Mouse (Mus musculus): ENCODE measurements around the gene Slc27a1. TPM values are rescaled to one million over a fixed set of nuclear protein-coding genes. Genes with fewer than 3 reads are reported as not detected.

The Slc27a1 gene
- polyA plus RNA-seq, 1 experiment from 2014 or later, result 46.5 TPM

GRCm38 (mm10) chr8:71537028-71537867 is 31.4 kb upstream of the Slc27a1 start, which contains the start of gene Bst2:
Gene Bst2, minus strand, starts transcription at chr8:71537456.
- Histone ChIP-seq H3K9ac (0 out of 2 replicates have a peak within 1 kb of the TSS, but pooled peaks have one; percentile 29), H3K4me3 (peak within 1 kb of the TSS; percentile 29), H3K4me2 (replicated peaks) (peak within 1 kb of the TSS; percentile 57), H3K27ac (no peak within 1 kb of the TSS), H3K36me3 (no peaks in the 10 kb centered on the region), H3K9me3 (no peaks in the 10 kb centered on the region), H3K4me1 (peaks cover 12% of the 10 kb centered on the region), H3K27me3 (replicated peaks) (peaks cover 17% of the 10 kb centered on the region)
- ATAC-seq (ENCODE audit: low FRiP score, low read depth), result no peak
- WGBS, result 3% methylated on average over 37 of the region's 37 CpGs

GRCm38 (mm10) chr8:71542632-71543343 is 25.9 kb upstream of the Slc27a1 start, which contains the start of gene Mvb12a:
Gene Mvb12a, plus strand, starts transcription at chr8:71542922.
- Histone ChIP-seq H3K9me3 (no peaks in the 10 kb centered on the region), H3K9ac (peak within 1 kb of the TSS; percentile 73), H3K27ac (no peak within 1 kb of the TSS; the same call in 1 of the 2 replicates), H3K36me3 (peaks cover 26% of the 10 kb centered on the region), H3K4me3 (peak within 1 kb of the TSS; percentile 74), H3K4me2 (replicated peaks) (peak within 1 kb of the TSS; percentile 86), H3K4me1 (peaks cover 12% of the 10 kb centered on the region), H3K27me3 (replicated peaks) (0 out of 2 replicates have a peak, but pooled peaks cover 8% of the 10 kb centered on the region)
- under 1% methylated on average over 55 of the region's 55 CpGs for WGBS
- ATAC-seq (ENCODE audit: low FRiP score, low read depth), result peak; percentile 94

GRCm38 (mm10) chr8:71543755-71544154 is 24.9 kb upstream of the Slc27a1 start:
- Histone ChIP-seq H3K4me3 (peak overlapping the region; percentile 74), H3K27ac (no peak overlapping the region), H3K9ac (peak overlapping the region; percentile 73; the same call in 1 of the 2 replicates), H3K4me2 (replicated peaks) (peak overlapping the region; percentile 86), H3K27me3 (replicated peaks) (no peaks in the 10 kb centered on the region), H3K4me1 (peaks cover 10% of the 10 kb centered on the region), H3K9me3 (no peaks in the 10 kb centered on the region), H3K36me3 (peaks cover 30% of the 10 kb centered on the region)
- 89% methylated on average over 9 of the region's 9 CpGs for WGBS
- ATAC-seq (ENCODE audit: low FRiP score, low read depth), result no peak

- no peak overlapping the region for H3K9ac ChIP-seq
- no peak for ATAC-seq (ENCODE audit: low FRiP score, low read depth)
- no peaks in the 10 kb centered on the region for H3K9me3 ChIP-seq
Measured at GRCm38 (mm10) chr8:71545053-71545452, 23.6 kb upstream of the Slc27a1 start.

GRCm38 (mm10) chr8:71547590-71547989 is 21.1 kb upstream of the Slc27a1 start:
- WGBS, result 87% methylated on average over 7 of the region's 7 CpGs
- Histone ChIP-seq H3K4me3 (no peak overlapping the region), H3K4me1 (peaks cover 10% of the 10 kb centered on the region), H3K36me3 (peaks cover 30% of the 10 kb centered on the region), H3K27me3 (replicated peaks) (no peaks in the 10 kb centered on the region), H3K9me3 (no peaks in the 10 kb centered on the region), H3K4me2 (replicated peaks) (no peak overlapping the region), H3K9ac (no peak overlapping the region), H3K27ac (no peak overlapping the region)
- no peak for ATAC-seq (ENCODE audit: low FRiP score, low read depth)

More at GRCm38 (mm10) chr8:71545053-71545452, 23.6 kb upstream of the Slc27a1 start:
- no peak overlapping the region for H3K27ac ChIP-seq
- H3K4me3 ChIP-seq, result no peak overlapping the region
- H3K27me3 ChIP-seq (replicated peaks), result no peaks in the 10 kb centered on the region
- 93% methylated on average over 11 of the region's 11 CpGs for WGBS
- H3K36me3 ChIP-seq, result peaks cover 30% of the 10 kb centered on the region
- H3K4me2 ChIP-seq (replicated peaks), result no peak overlapping the region
- H3K4me1 ChIP-seq, result peaks cover 10% of the 10 kb centered on the region

- H3K9me3 ChIP-seq, result no peaks in the 10 kb centered on the region
- H3K9ac ChIP-seq, result no peak overlapping the region
- no peak for ATAC-seq (ENCODE audit: low FRiP score, low read depth)
- H3K27me3 ChIP-seq (replicated peaks), result peaks cover 9% of the 10 kb centered on the region
- H3K27ac ChIP-seq, result no peak overlapping the region
- no peaks in the 10 kb centered on the region for H3K4me1 ChIP-seq
- WGBS, result 77% methylated on average over 7 of the region's 7 CpGs
- peaks cover 22% of the 10 kb centered on the region for H3K36me3 ChIP-seq
- H3K4me2 ChIP-seq (replicated peaks), result no peak overlapping the region
- H3K4me3 ChIP-seq, result no peak overlapping the region
Measured at GRCm38 (mm10) chr8:71550754-71551153, 17.9 kb upstream of the Slc27a1 start.

GRCm38 (mm10) chr8:71552770-71553169 is 15.9 kb upstream of the Slc27a1 start:
- H3K4me1 ChIP-seq, result no peaks in the 10 kb centered on the region
- H3K9ac ChIP-seq, result no peak overlapping the region
- H3K36me3 ChIP-seq, result peaks cover 5% of the 10 kb centered on the region
- H3K4me3 ChIP-seq, result no peak overlapping the region
- 70% methylated on average over 6 of the region's 6 CpGs for WGBS
- no peak overlapping the region for H3K27ac ChIP-seq
- H3K27me3 ChIP-seq (replicated peaks), result peaks cover 29% of the 10 kb centered on the region
- ATAC-seq (ENCODE audit: low FRiP score, low read depth), result no peak
- no peak overlapping the region for H3K4me2 ChIP-seq (replicated peaks)
- no peaks in the 10 kb centered on the region for H3K9me3 ChIP-seq

- Histone ChIP-seq H3K9ac (no peak overlapping the region), H3K4me1 (peaks cover 9% of the 10 kb centered on the region), H3K9me3 (no peaks in the 10 kb centered on the region), H3K4me3 (no peak overlapping the region), H3K27ac (no peak overlapping the region), H3K36me3 (no peaks in the 10 kb centered on the region), H3K27me3 (replicated peaks) (peaks cover 42% of the 10 kb centered on the region), H3K4me2 (replicated peaks) (no peak overlapping the region)
- WGBS, result 71% methylated on average over 6 of the region's 6 CpGs
- no peak for ATAC-seq (ENCODE audit: low FRiP score, low read depth)
Measured at GRCm38 (mm10) chr8:71554001-71554400, 14.7 kb upstream of the Slc27a1 start.

GRCm38 (mm10) chr8:71554644-71555043 is 14.0 kb upstream of the Slc27a1 start:
- peaks cover 48% of the 10 kb centered on the region for H3K27me3 ChIP-seq (replicated peaks)
- H3K4me3 ChIP-seq, result no peak overlapping the region
- no peak overlapping the region for H3K27ac ChIP-seq
- no peaks in the 10 kb centered on the region for H3K9me3 ChIP-seq
- 88% methylated on average over 2 of the region's 2 CpGs for WGBS
- H3K9ac ChIP-seq, result no peak overlapping the region
- peaks cover 12% of the 10 kb centered on the region for H3K4me1 ChIP-seq
- H3K4me2 ChIP-seq (replicated peaks), result no peak overlapping the region
- H3K36me3 ChIP-seq, result no peaks in the 10 kb centered on the region
- no peak for ATAC-seq (ENCODE audit: low FRiP score, low read depth)

- no peak for ATAC-seq (ENCODE audit: low FRiP score, low read depth)
- Histone ChIP-seq H3K27ac (no peak within 1 kb of the TSS), H3K4me2 (replicated peaks) (peak within 1 kb of the TSS; percentile 52), H3K4me1 (peaks cover 12% of the 10 kb centered on the region), H3K9ac (0 out of 2 replicates have a peak within 1 kb of the TSS, but pooled peaks have one; percentile 8), H3K4me3 (peak within 1 kb of the TSS; percentile 19), H3K27me3 (replicated peaks) (peaks cover 83% of the 10 kb centered on the region), H3K9me3 (no peaks in the 10 kb centered on the region), H3K36me3 (no peaks in the 10 kb centered on the region)
- 5% methylated on average over 70 of the region's 70 CpGs for WGBS
Measured at GRCm38 (mm10) chr8:71558071-71558957, 10.4 kb upstream of the Slc27a1 start, which contains the start of gene Tmem221. Gene Tmem221, minus strand, starts transcription at chr8:71558871.

GRCm38 (mm10) chr8:71558958-71559690 is 9.6 kb upstream of the Slc27a1 start:
- ATAC-seq (ENCODE audit: low FRiP score, low read depth), result no peak
- Histone ChIP-seq H3K4me1 (peaks cover 12% of the 10 kb centered on the region), H3K36me3 (no peaks in the 10 kb centered on the region), H3K4me2 (replicated peaks) (peak overlapping the region; percentile 52), H3K4me3 (peak overlapping the region; percentile 19), H3K9me3 (peaks cover 3% of the 10 kb centered on the region; the same call in 1 of the 2 replicates), H3K27ac (no peak overlapping the region), H3K9ac (0 out of 2 replicates have a peak overlapping the region, but pooled peaks have one; percentile 8), H3K27me3 (replicated peaks) (peaks cover 90% of the 10 kb centered on the region)
- 1% methylated on average over 24 of the region's 24 CpGs for WGBS

Data from neural tube, embryonic 12.5 days (tissue).